Mouse (Mus musculus) spleen, postnatal 14 days (tissue): Measurements from ENCODE around the gene Sephs2.

Experiments used
- DNase-seq, 2 experiments: peaks; one replicate each; pipeline ENCODE4 v3.0.0; 2021 to 2022; ENCODE audit warnings: low spot score in 2 of 2

Sephs2 gene

GRCm38 (mm10) chr7:127233368-127233749 is 40.5 kb downstream of the Sephs2 start:
- DNase-seq = no peak

DNA sequence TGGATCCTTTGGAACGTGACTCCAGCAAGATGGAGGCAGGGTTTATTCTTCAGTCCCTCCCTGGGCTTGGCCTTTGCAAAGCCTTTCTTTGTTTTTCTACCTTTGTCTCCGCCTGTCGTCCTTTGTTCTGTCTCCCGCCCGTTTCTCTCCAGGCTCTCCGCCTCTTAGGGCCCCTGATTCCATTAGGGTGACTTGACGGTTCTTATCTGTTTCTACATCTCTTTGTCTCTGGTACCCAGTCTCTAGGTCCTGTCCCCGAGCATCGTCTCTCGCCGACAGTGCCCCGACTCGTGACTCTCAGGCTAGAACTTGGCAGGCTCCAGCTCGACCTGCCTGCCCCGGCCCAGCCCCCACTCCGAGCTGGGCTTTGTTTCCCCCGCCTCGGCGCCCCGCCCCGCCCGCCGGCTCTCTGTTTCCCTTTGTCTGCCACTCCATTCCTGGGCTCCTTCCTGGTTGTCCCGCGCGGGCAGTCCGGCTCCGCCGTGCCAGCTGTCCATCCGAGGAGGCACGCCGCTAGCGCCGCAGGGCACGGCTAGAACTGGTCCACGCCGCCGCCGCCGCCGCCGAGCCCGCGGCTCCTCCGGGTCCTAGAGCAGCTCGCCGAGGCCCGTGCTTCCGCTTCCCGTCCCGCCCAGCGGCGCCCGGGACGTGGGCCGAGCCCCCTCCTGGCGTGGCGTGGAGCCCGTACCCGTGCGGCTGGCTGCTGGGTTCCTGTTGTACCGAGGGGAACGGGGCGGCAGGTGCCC is 41.1 kb downstream of the Sephs2 start, which contains the start of the genes Zfp553 and Sept1:
TSS of gene Zfp553 (plus strand) at position 440 of the 746 bp plus-strand sequence.
TSS of gene Sept1 (minus strand) at position 509 of the 746 bp plus-strand sequence.
- peak; percentile 62 to 76 for DNase-seq

- no peak for DNase-seq
Measured at GRCm38 (mm10) chr7:127231826-127232621, 41.8 kb downstream of the Sephs2 start.

DNA sequence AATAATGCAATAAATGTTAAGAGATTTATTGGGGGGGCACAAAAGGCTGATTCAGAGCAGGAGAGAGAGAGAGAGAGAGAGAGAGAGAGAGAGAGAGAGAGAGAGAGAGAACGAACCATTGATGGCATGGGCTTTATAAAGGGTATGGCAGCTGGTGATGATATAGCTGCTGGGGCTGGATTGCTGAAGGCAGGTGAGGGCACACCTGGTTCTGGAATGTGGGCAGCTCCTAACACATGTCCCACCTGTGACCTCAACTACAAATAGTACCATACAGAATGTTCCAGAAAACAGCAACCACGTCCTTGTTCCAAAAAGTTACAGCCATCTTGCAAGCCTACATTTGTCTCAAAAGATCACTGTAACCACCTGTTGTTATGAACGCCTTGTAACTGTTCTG is 42.5 kb downstream of the Sephs2 start:
- no peak for DNase-seq

DNA sequence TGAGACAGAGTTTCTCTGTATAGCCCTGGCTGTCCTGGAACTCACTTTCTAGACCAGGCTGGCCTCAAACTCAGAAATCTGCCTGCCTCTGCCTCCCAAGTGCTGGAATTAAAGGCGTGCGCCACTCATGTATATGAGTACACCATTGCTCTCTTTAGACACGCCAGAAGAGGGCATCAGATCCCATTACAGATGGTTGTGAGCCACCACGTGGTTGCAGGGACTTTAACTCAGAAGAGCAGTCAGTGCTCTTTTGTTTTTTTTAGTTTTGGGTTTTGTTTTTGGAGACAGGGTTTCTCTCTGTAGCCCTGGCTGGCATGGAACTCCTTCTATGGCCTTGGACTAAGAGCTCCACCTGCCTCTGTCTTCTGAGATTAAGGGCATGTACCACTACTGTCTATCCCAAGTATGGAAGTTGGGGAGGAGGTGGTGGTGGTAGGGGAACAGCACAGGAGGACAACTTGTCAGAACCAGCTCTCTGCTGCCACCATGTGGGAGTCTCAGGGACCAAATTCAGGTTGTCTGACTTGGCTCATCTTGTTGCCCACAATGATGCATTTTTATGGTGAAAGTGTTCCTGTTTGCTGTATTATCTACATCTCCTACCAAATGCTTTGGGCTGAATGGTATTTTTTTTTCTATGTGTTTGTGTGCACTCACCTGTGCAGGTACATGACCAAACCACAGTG is 45.1 kb downstream of the Sephs2 start:
- peak; percentile 77 to 88 for DNase-seq

DNA sequence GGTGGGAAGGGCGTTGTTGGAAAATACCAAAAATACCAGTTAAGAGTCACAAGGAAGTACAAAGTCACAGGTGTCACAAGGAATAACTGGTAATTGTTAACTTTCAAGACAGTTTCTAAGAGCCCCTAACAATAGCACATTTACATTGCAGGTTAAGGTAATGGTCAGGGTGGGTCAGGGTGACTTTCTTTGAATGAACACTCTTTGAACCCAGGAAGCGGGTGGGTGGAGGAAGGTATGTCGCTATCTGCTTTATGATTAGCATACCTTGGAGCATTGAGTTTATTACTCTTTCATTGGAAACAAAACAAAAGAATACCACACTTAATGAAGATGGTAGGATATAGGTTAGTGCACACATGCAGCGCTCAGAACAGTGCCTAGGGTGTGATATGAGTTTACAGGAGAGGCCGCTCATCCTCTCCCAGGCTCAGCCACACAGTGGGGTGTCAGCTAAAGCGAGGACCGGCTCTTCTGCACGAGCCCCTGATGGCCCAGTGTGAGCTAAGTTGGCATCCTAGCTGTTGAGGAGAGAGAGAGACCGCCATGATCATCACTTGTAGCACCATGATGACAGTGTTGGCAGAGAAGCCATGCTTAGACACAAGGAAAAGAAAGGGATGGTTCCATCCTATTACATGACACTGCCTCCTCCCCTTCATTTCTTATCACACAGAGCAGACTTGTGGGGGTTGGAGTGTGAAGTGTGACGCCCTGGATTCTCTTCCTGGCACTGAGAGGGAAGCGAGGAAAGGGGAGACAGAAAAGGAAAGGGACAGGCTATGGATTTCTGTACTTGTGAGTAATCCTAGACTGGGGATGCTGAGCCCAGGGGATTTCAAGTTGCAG is 48.5 kb downstream of the Sephs2 start:
- DNase-seq = no peak

- DNase-seq = no peak
Measured at GRCm38 (mm10) chr7:127224616-127225015, 49.2 kb downstream of the Sephs2 start.

GRCm38 (mm10) chr7:127223515-127224478 is 50.1 kb downstream of the Sephs2 start:
- DNase-seq = no peak

DNA sequence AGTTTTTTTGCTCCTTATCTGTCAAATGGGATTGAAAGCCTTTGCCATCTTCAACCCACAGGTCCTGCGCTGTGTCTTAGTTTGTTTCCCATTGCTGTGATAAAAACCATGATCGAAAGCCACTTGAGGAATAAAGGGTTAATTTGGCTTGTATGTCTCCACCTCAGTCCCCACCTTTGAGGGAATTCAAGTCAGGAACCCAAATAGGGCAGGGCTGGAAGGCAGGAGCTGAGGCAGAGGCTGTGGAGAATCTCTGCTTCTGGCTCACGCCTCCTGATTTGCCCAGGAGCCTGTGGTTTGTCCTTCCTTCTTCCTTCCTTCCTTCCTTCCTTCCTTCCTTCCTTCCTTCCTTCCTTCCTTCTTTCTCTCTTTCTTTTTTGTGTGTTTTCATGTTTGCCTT is 50.7 kb downstream of the Sephs2 start:
- no peak for DNase-seq
